Mouse (Mus musculus) layer of hippocampus, postnatal 25 days (tissue): ENCODE measurements around the gene Tspan9. TPM values are rescaled to one million over a fixed set of nuclear protein-coding genes. Genes with fewer than 3 reads are reported as not detected.

Experiments
- DNase-seq, 2 experiments: peaks; one replicate each; pipeline ENCODE4 v3.0.0; 2022; ENCODE audit warnings: mixed read lengths in 2 of 2, low spot score in 1 of 2; ENCODE audit errors: extremely low spot score in 1 of 2
- total RNA-seq, 2 experiments: library from RNA; stranded (reverse); gene quantifications; 2 replicates each; pipeline ENCODE4 v1.2.3; 2021

Gene Tspan9
- total RNA-seq, 2 experiments from 2014 or later, result 53.6 to 64.0 TPM

DNA sequence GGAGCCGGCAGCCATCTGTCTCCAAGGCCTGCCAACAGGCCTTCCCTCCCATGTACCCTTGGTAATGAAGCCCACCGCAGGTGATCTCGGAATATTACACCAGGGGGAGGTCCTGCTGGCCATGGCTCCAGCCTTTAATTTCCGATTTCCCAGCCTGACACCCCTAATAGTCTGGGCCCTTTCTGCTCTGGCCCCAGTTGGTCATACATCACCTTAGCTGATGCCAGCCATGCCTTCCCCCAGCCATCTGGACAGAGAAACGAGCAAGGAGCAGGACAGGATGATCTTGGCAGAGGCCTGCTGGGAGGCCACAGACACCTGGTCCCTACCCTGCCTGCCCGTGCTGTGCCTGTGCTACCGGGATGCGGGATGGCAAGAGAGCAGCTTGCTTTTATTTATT lies 62.1 kb downstream of the Tspan9 start:
- no peak for DNase-seq

DNA sequence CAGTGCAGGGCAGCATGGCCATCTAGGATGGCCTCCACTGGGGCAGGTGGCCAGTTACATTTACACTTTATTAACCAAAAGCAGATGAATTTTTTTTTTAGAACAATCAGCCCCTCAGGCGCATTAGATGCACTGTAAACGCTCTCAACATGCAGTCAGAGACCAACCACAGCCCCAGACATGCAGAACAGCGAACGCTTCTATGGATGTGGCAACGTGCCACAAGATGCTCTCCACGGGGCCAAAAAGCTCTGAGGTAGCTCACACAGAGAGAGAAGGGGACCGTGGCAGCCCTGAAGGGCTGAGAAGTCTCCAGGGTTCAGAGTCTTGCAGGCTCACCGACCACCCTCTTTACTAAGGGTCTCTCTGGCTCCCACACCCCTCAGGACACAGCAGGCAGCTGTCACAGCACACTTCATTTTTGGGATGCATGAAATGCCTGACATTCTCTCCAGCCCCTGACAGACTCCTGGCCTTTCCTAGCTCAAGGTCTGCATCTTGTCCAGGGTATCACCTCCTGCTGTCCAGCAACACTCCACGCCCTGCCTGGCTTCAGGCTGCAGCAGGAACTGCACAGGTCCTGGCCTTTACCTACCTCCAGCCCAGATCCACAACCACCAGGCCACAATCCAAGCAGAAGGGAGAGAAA lies 63.7 kb downstream of the Tspan9 start:
- DNase-seq, result no peak

DNA sequence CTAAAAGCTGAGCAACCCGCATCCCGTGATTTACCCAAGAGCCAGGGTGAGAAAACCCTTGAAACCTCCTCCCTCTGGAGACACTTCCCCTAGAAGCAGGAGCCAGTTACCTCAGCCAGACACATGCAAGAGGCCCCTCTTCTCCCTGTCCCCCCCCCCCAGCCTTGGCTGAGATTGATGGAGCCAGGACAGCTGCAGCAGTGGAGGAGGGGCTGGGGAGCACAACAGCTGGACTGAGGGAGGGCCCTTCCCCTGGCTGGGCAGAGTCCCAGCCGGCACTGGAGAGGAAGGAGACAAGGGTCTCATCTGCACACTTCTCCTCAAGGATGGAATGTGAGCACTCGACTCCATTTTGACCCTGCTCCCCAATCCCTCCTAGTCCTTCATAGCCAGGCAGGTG lies 64.9 kb downstream of the Tspan9 start:
- DNase-seq, result no peak

DNA sequence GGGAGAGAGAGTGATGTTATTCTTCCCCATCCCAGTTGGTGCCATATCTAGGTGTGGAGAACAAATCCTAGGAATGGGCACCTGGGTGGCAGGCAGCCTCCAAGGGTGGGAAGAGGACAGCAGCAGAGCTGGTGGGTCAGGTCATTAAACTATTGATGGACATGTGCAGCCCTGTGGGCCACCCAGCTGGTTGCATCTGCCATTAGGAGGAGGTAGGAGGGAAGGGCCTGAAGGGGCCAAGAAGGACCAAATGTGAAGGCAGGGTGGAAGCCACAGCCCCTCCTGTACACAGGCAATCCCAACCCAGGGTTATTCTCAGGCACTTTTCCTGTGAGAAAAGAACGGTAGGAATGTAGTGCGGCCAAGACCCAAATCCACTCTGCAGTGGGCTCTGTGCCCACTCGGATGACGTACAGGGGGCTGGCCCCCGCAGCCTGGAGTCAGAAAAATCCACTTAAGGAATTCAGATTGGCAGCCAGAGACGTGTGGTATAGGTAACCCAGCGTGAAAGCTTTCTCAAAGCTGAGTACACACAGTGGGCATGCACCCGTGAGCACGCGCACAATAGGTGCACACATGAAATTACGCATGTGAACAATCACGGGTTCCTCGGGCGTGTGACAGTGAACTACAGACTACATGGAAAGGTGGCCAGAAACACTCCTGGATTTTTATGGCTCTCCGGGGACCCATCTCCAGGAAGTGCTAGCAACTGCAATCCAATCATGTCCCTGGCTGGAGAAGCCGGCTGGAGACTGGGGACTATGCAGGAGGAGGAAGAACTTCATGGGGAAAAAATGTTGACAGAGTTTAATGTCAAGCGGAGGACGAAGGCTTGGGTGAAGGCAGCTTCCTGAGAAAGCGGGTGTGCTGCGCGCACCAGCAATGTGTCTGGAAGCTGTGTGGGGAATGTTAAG lies 67.0 kb downstream of the Tspan9 start:
- no peak for DNase-seq

DNA sequence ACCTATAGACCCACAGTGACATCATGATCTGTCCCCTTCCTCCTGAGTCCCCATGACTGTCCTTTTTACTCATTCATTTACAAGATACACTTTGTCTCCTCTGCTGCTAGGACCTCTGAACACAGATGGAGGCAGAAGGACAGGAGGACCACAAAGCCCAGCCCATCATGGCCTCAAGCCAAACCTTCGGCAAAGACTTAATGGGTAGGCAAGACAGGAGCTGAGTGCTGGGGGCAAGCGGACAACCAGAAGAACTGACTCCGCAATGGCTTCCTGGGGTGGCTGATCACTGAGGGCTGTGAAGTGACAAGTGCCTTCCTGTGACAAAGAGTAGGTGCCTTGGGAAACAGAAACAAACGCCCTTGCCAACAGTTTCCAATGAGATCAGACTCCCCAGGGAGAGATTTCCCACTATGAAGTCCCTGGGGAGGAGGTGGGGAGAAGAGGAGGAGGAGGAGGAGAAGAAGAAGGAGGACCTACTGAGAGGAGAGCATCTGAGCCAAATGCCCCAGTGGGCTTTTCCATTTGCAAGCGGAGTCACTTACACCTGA lies 67.9 kb downstream of the Tspan9 start:
- no peak for DNase-seq

DNA sequence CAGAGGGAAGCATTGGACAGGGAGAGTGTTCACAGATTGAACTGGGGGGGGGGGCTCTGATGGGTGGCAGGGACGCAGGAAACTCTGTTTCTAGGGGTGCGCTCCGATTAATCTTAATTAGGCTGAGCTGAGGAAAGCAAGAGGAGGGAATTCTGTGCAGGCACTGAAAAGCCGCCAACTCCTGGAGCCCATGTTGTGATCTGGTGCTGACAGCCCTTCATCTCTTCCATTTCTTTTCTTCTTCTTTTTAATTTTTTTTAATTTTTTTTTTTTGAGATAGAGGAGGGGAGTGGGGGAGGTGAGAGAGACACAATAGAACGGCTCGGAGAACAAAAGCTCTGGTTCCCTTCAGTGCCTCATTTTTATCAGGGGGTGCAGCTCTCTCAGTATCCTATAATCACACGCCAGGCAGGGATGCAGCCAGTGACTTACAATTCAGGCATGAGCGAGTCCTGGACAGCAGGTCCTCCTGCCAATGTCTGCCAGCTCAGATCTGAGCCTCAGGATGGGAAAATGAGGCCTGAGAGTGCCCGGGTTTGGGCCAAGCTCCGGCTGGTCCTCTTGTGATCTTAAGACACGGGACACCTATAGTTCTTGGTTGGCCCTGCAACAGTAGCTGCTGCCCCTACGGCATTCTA lies 72.4 kb downstream of the Tspan9 start:
- no peak for DNase-seq

DNA sequence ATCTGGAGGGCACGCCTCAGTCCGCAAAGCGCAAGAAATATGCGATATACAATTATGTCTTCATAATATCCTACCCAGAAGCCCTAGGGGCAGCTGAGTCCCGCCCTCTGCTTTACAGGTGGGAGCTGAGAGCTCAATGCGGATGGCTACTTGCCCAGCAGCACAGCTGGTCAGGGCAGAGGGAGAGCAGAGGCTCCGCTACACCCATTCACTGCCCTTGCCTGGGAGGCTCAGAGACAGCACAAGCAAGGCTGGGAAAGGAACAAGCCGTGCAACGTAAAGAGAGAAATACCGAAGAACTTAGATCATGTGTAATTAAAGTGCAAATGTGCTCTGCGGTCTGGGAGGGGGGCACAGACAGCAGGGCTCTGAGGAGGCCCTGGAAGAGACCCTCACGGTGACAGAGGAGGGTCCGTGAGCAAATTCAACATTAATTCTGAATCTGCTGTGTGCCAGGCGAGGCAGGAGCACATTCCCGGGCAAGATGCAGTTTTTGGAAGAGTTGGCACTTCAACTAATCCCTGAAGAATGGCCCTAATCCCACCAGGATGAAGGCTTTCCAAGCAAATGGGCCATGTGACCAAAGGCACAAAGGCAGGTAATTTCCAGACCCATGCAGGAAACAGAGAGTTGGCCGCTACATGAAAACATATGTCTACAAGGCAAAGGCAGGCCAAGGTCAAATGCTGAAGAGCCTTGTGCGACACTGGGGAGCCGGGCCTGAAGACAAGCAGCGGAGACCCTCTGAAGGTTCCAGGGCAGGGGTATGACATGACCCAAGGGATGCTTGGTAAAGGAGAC lies 73.1 kb downstream of the Tspan9 start:
- DNase-seq, result no peak

DNA sequence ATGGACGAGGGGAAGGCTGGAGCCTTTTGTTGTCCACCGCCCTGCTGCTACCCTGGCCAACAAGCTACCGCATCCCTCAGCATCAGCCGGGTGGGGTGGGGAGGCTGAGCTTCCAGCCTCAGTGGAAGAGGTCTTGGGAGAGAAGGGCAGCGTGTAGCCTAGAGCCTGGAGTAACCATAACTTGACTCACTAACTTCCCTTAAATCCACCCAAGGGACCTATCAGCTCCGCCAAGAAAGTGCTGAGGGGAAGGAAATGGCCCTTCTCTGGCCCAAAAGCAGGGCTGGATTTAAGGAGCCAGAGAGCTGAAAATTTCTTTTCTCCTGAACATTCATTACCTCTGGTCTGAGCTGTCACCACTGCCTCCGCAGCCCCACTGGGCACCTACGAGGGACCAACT lies 75.2 kb downstream of the Tspan9 start:
- no peak for DNase-seq

DNA sequence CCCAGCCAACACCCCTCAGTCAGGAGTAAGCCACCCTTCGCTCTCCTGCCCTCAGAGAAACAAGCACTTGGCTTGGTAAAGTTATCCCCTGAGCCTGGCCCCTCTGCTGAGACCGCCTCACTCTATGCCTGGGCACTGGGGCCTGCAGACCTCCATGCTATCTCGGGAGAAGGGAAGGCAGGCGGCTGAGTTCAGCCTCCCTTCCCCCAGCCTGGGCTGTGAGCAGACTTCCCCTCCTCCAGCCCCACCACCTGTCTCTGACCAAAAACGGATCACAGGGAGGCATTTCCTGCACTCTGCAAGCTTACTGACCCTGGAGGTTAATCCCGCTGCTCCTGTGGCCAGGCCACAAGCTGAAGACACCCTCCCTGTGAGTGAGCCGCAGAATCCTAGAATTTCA lies 77.4 kb downstream of the Tspan9 start:
- no peak for DNase-seq

DNA sequence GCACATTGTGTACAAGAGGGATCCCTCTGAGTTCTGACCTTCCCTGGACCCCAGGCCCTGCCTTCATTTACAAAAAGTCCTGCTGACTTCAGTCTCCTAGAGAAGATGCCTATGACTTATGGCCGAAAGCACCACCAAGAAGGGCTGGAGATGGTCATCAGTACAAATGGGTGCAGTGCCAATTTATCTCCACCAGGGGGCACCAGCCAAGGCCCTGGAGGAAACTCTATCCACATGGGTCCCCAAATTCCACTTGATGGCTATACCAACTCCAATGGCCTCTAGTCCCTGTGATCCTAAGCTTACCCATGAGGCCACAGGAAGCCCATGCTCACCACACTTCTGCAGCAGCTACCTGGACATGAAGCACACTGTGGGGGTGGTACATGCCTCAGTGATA lies 79.9 kb downstream of the Tspan9 start:
- DNase-seq, result peak in 1 of 2 experiments; percentile 46

DNA sequence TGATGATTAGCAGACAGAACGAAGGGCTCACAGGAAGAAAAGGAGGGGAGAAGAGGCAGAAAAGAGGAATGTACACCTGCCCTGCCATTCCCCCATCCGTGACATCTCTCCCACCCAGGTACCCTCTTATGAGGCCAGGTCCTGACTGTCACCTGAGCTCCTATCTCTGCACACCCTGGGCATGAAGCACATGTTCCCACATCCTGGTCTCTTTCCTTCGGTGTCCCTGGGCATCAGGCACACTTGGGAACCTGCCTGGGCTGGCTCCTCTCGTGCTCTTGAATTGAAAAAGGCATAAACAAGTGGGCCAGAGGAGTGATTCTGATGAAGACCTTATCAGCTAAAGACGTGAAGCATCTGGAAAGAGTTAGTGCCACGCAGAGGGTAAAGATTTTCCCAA lies 80.6 kb downstream of the Tspan9 start:
- DNase-seq, result no peak

DNA sequence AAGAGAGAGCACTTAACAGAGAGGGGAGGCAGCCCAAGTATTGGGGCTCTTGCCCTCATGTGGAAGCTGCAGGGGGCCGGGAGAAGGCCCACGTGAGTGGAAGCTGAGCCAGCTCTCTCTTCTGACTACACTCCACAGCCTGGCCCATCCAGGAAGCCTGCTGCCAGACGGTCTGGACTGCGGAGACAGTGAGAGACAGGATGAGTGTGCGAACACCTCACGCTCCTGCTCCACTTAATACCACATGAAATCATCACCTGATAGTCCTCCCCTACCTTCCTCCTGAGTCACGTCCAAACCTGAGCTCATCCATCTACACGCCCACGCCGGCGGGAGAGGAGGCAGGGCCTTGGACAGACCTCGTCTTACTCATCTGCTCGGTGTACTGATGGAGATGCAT lies 81.2 kb downstream of the Tspan9 start:
- no peak for DNase-seq

DNA sequence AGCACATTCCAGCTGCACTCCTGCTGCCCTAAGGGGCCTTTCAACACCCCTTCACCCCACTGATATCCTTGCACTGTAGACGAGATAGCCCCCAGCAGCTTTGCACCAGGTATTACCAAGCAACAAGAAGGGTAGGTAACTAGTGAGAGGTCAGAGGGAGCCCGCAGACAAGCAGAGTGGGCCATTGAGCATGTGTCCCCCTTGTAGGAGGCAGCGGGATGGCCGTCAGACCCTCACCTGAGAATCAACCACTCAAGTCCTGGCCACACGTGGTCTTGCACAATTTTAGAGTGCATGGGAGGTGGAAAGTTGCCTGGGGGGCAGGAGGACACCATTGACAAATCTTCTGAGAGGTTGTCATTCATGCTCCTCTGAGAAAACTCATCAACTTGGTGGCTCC lies 82.1 kb downstream of the Tspan9 start:
- DNase-seq, result no peak

DNA sequence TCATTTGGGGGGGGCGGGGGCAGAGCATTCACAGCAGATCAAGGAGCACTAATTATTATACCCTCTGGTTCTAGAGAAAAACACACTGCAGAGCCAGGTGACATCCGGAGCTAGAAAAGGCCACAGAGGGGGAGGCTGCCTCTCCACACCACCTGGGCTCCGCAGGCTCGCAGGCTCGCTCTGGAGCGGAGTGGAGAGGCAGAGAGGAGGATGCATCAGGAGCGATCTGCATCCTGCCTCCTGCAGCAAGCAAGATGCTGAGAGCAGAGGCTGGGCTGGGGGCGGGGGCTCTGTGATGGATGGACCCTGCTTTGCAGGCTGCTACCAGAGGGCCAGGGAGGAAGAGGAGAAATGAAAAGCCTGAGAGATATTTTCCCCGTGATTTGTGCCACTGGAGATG lies 84.8 kb downstream of the Tspan9 start:
- DNase-seq, result no peak

DNA sequence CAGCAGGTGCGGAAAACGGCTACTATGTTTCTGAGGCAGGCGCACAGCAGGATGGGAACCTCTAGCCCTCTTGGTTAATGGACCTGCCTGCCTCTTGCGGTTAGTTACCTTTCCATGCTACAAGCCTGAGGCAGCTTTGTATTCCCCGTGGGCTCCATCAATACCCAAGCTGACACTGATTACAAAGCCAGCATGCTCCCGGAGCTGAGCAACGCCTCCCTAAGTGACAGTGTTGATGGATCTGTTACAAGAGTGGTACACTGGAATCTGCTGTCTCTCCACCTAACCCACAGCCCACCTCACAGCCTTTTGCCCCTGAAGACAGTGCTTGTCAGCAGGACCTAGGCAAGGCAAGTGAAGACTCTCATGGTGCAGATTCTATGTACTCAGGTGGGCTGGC lies 85.2 kb downstream of the Tspan9 start:
- no peak for DNase-seq

DNA sequence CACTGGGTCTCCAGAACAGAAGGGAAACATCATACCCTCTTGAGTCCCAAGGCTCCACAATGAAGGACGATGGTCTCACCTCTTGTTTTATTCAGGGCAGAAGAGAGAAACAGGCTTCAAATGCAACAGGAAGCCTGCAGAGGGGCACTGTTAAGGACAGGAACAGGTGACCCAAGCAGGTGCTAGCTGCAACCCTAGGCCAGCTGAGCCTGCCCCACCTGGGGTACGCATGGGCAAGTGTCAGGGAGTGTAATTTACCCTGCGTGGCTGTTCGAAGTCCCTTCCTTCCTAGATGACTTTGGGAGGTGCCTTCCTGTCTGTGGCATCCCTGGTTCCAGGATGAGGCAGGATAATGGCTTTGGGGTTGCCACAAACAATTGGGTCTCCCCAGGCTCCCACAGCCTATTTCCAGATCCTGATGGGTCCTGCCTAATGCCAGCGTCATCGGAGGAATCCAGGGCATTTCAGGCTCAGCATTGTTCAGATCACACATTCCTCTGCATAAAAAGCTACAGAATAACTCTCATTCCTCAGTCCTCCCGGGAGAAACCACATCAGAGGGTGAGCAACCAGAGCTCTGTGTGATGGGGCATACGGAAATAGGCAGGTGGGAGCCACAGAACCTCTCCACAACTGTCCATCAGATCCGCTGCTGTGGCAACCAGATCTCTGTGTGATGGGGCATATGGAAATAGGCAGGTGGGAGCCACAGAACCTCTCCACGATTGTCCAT lies 90.2 kb downstream of the Tspan9 start:
- DNase-seq, result no peak

DNA sequence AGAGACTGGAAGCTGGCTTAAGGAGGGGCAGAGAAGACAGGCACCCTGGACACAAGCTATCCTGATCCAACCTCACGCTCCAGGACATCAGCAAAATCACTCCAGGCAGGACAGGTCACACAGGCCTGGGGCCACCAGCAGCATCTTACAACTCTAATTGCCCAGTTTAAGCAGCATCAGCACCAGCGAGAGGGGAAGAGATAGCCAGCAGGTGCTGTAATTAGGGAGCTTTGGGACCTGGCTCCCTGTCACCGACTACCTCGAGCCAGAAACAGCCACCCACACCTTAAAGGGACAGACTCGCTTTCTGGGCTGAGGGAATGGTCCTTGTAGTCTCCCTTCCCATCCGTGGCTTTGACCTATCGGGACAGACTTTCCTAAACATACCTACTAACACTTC lies 95.7 kb downstream of the Tspan9 start:
- no peak for DNase-seq

DNA sequence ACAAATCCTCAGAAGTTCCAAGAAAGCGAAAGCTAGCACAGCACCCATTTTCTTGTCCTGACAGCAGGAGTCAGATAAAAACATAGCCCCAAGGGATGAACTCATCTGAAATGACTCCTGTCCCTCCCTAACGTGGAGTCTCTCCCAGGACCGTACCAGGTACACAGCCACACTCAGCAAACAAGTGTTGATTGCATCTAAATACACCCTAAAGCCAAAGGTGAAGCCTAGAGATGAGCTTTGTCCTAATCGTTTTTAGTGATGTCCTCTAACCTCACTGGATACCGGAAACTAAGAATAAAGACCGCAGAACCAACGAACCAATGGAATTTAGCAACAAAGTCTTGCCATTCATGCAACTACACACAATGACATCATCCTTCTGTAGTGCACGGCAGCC lies 96.2 kb downstream of the Tspan9 start:
- DNase-seq, result no peak

DNA sequence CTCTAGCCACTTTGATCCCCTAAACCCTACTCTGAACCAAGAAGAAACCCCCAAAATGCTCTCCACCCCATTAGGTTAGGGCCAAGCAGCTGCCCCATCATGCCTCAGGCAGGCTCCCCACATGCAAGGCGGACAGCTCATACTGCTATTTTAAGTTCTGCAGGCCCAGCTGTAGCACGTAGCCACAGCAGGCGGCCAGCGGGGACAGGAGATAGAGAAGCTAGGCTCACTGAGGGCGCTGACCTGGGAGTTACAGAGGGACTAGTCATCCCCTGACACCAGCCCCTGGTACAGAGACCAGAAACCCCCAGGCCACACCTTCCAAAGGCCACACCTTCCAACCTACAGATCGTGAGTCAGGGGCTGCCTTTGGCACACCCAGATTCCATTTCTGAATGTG lies 96.6 kb downstream of the Tspan9 start:
- no peak for DNase-seq

DNA sequence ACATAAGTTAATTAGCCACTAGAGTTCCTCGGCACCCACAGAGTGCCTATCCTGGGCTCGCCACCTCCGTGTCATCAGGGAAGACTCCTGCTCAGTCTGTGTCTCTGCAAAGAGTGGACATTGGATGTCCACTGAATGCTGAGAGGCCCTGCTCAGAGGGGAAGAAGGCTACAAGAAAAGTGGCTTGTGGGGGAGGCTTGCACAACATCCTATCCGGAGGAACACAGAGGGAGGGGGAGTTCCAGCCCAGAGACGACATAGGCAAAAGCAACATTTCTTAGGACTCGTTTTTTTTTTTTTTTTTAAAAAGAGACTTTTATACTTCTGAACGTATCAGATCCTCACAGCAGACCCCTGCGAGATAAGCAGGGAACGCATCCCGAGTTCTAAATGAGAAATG lies 98.7 kb downstream of the Tspan9 start:
- DNase-seq, result no peak
